Mouse (Mus musculus): ENCODE measurements around the gene Mif.
A peak's percentile ranks its signal among the peaks of the same experiment; 100 is the strongest.
"Not testable (repeated sequence)": the region's sequence is repeated elsewhere in the genome, so short reads cannot be mapped to it uniquely, and the experiment has no call there.

The Mif gene

DNA sequence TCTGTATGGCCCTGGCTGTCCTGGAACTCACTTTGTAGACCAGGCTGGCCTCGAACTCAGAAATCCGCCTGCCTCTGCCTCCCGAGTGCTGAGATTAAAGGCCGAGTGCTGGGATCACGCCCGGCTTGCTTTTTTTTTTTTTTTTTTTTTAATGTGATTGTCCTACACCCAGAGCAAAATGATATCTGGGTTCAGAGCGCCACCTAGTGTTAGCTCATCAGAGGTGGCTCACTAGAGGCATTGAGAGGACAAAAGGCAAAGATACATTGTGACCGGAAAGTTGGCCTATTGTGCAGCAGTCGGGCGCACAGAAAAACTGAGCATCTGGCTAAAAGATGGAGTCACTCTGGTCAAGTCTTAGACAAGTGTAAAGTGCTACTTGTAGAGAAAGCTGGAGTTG is 6.6 kb downstream of the Mif start:
- Histone ChIP-seq H3K27me3 (ENCODE audit: insufficient read depth, low read length) (no peaks in the 10 kb centered on the region), H3K4me3 (replicated peaks; ENCODE audit: low read length) (no peak overlapping the region), H3K36me3 (ENCODE audit: insufficient read depth, low read length) (peaks cover 27% of the 10 kb centered on the region), H3K4me1 (replicated peaks; ENCODE audit: low read depth, low read length) (peaks cover 88% of the 10 kb centered on the region), H3K9me3 (ENCODE audit: low read length) (no peaks in the 10 kb centered on the region)
- TF ChIP-seq POU5F1 (IDR thresholded peaks at IDR 0.05; ENCODE audit: borderline replicate concordance, low read length), result no peak
- peak; percentile 51 for TF ChIP-seq CTCF (conservative IDR thresholded peaks at IDR 0.05; ENCODE audit: low read length)

DNA sequence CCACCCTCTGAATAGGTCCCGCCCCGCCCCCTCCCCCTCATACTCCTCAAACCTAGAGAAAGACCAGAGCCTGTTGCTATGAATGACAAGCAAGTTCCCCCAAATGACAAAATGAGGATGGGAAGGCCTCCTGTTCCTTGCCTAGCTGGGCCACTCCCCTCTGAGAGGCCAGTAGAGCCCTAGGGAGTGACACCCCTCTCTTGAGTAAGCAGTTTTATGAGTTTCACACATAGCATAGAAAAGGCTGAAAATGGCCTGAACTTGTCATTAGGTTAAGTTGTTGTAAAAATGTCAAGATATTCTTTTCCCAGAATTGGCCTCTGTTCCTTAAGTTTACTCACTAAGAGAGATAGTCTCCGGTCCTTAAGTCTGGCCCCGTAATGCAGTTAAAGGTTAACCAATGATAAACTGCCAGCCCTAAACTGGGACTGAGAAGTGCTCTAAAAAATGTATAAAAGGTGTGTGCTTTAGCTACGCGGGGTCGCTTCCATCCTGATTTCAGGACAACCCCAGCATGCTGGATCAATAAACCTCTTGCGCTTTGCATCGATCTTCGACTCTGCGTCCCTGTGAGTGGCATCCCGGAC is 7.4 kb downstream of the Mif start:
- Histone ChIP-seq H3K9me3 (ENCODE audit: low read length) (no peaks in the 10 kb centered on the region), H3K4me1 (replicated peaks; ENCODE audit: low read depth, low read length) (peaks cover 88% of the 10 kb centered on the region), H3K27me3 (ENCODE audit: insufficient read depth, low read length) (no peaks in the 10 kb centered on the region), H3K36me3 (ENCODE audit: insufficient read depth, low read length) (peaks cover 18% of the 10 kb centered on the region), H3K4me3 (replicated peaks; ENCODE audit: low read length) (no peak overlapping the region)
- no peak for TF ChIP-seq CTCF (conservative IDR thresholded peaks at IDR 0.05; ENCODE audit: low read length)
- TF ChIP-seq NANOG (IDR thresholded peaks at IDR 0.05; ENCODE audit: borderline replicate concordance, low read length), result no peak
- no peak for TF ChIP-seq POU5F1 (IDR thresholded peaks at IDR 0.05; ENCODE audit: borderline replicate concordance, low read length)

DNA sequence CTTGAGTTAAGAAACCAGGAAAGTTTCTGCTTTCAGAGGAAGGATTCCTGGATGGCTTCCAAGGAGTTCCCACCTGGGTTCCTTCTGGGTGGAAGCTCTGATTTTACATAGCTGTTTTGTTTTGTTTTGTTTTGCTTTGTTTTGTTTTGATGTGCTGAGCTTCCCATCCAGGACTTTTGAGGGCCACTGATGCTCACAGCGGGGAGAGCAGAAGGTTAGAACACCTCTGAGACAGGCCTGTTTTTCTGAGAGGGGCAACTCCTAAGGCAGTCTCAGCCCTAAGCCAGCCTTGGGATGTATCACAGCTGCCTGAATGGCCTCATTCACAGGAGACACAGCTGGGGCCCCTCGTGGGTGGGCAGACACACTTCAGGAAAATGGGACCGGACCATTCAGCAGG is 8.4 kb downstream of the Mif start:
- Histone ChIP-seq H3K36me3 (ENCODE audit: insufficient read depth, low read length) (peaks cover 9% of the 10 kb centered on the region), H3K4me1 (replicated peaks; ENCODE audit: low read depth, low read length) (peaks cover 87% of the 10 kb centered on the region), H3K4me3 (replicated peaks; ENCODE audit: low read length) (peak overlapping the region; percentile 21; the same call in 1 of the 2 replicates), H3K27me3 (ENCODE audit: insufficient read depth, low read length) (no peaks in the 10 kb centered on the region), H3K9me3 (ENCODE audit: low read length) (no peaks in the 10 kb centered on the region)
- TF ChIP-seq POU5F1 (IDR thresholded peaks at IDR 0.05; ENCODE audit: borderline replicate concordance, low read length) (no peak), NANOG (IDR thresholded peaks at IDR 0.05; ENCODE audit: borderline replicate concordance, low read length) (peak; percentile 97), CTCF (conservative IDR thresholded peaks at IDR 0.05; ENCODE audit: low read length) (no peak)

DNA sequence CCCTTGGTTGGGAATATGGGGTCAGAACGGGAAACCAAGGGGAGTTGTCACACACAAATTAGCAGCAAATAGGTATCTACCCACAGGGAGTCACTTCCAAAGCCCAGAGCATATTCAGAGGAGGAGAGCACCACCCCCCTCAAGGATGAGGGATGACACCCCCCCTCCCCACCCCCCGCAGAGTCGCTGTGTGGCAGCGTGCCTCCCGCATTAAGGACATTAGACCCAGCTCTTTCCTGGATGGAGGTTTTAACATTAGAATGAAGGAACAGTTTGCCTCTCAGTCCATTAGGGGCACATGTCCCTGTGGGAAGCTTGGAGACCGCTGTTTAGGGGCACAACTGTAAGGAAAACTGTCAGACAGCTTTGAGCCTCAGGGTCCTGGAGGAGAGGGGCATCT is 9.0 kb downstream of the Mif start:
- no peaks in the 10 kb centered on the region for H3K9me3 ChIP-seq (ENCODE audit: low read length)

DNA sequence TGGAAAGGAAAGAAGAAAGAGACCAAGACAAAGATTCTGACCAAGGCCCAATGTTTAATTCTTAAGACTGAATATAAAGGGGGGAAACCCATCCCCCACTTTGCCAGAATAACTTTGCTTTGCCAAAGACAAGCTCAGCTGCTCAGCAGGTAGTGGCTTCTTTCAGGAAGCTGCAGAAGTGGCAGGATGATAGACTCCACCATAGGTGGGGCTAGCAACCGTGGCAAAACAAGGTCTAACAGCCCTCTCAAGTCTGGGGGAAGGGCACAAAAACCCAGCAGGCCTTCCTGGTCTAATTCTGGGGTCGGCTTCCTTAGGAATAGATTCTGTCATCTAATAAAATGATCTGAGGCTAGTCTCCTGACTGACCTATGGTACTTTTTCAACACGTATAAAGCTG is 11.7 kb downstream of the Mif start:
- no peaks in the 10 kb centered on the region for H3K9me3 ChIP-seq (ENCODE audit: low read length)
- H3K27me3 ChIP-seq (ENCODE audit: insufficient read depth, low read length), result no peaks in the 10 kb centered on the region
- no peak overlapping the region; the same call in 1 of the 2 replicates for H3K4me3 ChIP-seq (replicated peaks; ENCODE audit: low read length)
- H3K36me3 ChIP-seq (ENCODE audit: insufficient read depth, low read length), result no peaks in the 10 kb centered on the region
- peaks cover 86% of the 10 kb centered on the region for H3K4me1 ChIP-seq (replicated peaks; ENCODE audit: low read depth, low read length)
- TF ChIP-seq POU5F1 (IDR thresholded peaks at IDR 0.05; ENCODE audit: borderline replicate concordance, low read length) (no peak), NANOG (IDR thresholded peaks at IDR 0.05; ENCODE audit: borderline replicate concordance, low read length) (no peak), CTCF (conservative IDR thresholded peaks at IDR 0.05; ENCODE audit: low read length) (no peak)

More for the DNA sequence above, 9.0 kb downstream of the Mif start:
- H3K4me1 ChIP-seq (replicated peaks; ENCODE audit: low read depth, low read length), result peaks cover 87% of the 10 kb centered on the region
- TF ChIP-seq POU5F1 (IDR thresholded peaks at IDR 0.05; ENCODE audit: borderline replicate concordance, low read length), result no peak
- TF ChIP-seq CTCF (conservative IDR thresholded peaks at IDR 0.05; ENCODE audit: low read length), result no peak
- no peak for TF ChIP-seq NANOG (IDR thresholded peaks at IDR 0.05; ENCODE audit: borderline replicate concordance, low read length)
- H3K36me3 ChIP-seq (ENCODE audit: insufficient read depth, low read length), result peaks cover 3% of the 10 kb centered on the region
- peak overlapping the region; percentile 26; the same call in 1 of the 2 replicates for H3K4me3 ChIP-seq (replicated peaks; ENCODE audit: low read length)
- H3K27me3 ChIP-seq (ENCODE audit: insufficient read depth, low read length), result no peaks in the 10 kb centered on the region

DNA sequence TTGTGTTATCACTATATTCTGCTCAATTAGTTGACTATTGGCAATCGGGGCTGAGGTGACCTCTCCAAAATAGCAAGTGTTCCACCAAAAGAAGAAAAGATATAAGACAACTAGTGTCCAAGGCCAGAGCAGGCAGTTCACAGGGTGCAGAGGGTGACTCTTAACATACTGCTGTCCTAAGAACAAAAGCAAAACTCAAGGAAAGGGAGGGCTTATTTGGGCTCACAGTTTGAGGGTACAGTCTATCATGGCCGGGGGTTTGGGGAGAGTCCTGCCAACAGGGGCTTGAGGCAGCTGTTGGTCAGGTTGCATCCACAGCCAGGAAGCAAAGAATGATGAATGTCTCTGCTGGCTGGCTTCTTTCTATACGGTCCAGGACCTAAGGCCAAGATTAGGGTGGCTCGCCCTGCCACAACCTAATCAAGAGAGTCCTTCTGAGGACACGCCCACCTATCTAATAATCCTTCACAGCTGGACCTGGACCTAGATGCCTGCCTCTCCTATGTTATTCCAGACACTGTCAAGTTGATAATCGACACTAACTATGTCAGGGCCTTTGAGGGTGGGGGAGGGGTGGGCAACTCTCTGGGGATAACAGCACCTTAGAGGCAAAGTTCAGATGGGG is 14.6 kb downstream of the Mif start:
- Histone ChIP-seq H3K9me3 (ENCODE audit: low read length) (no peaks in the 10 kb centered on the region), H3K4me1 (replicated peaks; ENCODE audit: low read depth, low read length) (peaks cover 74% of the 10 kb centered on the region), H3K36me3 (ENCODE audit: insufficient read depth, low read length) (no peaks in the 10 kb centered on the region), H3K4me3 (replicated peaks; ENCODE audit: low read length) (no peak overlapping the region), H3K27me3 (ENCODE audit: insufficient read depth, low read length) (peaks cover 7% of the 10 kb centered on the region; the same call in 1 of the 2 replicates)
- TF ChIP-seq POU5F1 (IDR thresholded peaks at IDR 0.05; ENCODE audit: borderline replicate concordance, low read length) (no peak), NANOG (IDR thresholded peaks at IDR 0.05; ENCODE audit: borderline replicate concordance, low read length) (no peak), CTCF (conservative IDR thresholded peaks at IDR 0.05; ENCODE audit: low read length) (no peak)

DNA sequence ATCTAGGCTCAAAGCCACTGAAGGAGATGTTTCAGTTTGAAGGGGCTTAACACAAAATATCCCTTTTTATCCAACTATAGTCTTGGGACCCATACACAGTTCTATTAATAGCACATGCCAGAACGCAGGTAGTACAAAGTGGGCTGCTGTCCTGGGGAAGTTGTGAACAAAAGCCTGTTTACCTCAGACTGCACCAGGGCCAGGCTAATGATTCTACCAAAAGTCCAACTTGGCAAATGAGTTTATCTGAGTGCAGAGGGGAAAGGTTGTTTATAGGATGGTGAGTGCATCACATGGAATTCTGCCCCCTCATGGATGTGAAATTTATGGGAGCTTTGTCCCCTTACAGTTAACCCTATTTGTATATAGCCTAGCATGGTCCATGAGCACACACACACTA is 15.2 kb downstream of the Mif start:
- Histone ChIP-seq H3K36me3 (ENCODE audit: insufficient read depth, low read length) (no peaks in the 10 kb centered on the region), H3K4me3 (replicated peaks; ENCODE audit: low read length) (no peak overlapping the region), H3K27me3 (ENCODE audit: insufficient read depth, low read length) (peaks cover 11% of the 10 kb centered on the region; the same call in 1 of the 2 replicates), H3K9me3 (ENCODE audit: low read length) (no peaks in the 10 kb centered on the region), H3K4me1 (replicated peaks; ENCODE audit: low read depth, low read length) (peaks cover 69% of the 10 kb centered on the region)
- no peak for TF ChIP-seq CTCF (conservative IDR thresholded peaks at IDR 0.05; ENCODE audit: low read length)
- no peak for TF ChIP-seq NANOG (IDR thresholded peaks at IDR 0.05; ENCODE audit: borderline replicate concordance, low read length)
- no peak for TF ChIP-seq POU5F1 (IDR thresholded peaks at IDR 0.05; ENCODE audit: borderline replicate concordance, low read length)

DNA sequence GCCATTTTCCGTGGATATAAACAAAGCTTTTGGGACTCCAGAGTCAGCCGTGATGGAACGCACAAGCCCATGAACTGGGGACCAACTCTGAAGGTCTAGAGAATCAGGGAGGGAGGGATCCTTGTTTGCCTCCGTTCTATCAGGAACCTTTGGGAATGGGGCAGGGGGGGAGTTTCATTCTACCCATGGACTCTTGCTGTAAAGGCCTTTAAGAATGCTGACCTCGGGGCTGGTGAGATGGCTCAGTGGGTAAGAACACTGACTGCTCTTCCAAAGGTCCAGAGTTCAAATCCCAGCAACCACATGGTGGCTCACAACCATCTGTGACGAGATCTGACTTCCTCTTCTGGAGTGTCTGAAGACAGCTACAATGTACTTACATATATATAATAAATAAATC is 16.1 kb downstream of the Mif start:
- not testable (repeated sequence) for H3K4me3 ChIP-seq (replicated peaks; ENCODE audit: low read length); H3K36me3 ChIP-seq (ENCODE audit: insufficient read depth, low read length); H3K9me3 ChIP-seq (ENCODE audit: low read length)
- Histone ChIP-seq H3K27me3 (ENCODE audit: insufficient read depth, low read length) (peaks cover 11% of the 10 kb centered on the region; the same call in 1 of the 2 replicates), H3K4me1 (replicated peaks; ENCODE audit: low read depth, low read length) (peaks cover 69% of the 10 kb centered on the region)

DNA sequence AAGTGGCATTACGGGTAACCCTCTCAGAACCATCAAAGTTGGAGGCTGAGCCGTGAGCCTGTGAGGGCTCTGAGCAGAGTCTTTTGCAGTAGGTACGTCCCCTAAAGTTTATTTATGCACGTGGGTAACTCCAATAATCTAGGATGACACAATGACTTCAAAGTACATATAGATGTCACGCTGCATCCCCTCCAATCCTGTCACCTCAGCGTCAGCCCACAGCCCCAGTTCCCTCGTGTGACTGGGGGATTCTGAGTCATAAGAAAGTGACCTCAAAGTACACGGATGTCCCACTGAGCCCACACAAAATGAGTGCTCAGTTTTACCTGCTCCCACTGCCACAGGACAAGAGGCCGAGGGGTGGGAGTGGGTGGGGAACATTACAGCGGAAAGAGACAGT is 20.9 kb downstream of the Mif start:
- H3K4me3 ChIP-seq (replicated peaks; ENCODE audit: low read length), result no peak overlapping the region
- H3K36me3 ChIP-seq (ENCODE audit: insufficient read depth, low read length), result no peaks in the 10 kb centered on the region
- TF ChIP-seq NANOG (IDR thresholded peaks at IDR 0.05; ENCODE audit: borderline replicate concordance, low read length) (no peak), POU5F1 (IDR thresholded peaks at IDR 0.05; ENCODE audit: borderline replicate concordance, low read length) (no peak), CTCF (conservative IDR thresholded peaks at IDR 0.05; ENCODE audit: low read length) (no peak)
- H3K9me3 ChIP-seq (ENCODE audit: low read length), result no peaks in the 10 kb centered on the region
- peaks cover 60% of the 10 kb centered on the region for H3K4me1 ChIP-seq (replicated peaks; ENCODE audit: low read depth, low read length)
- peaks cover 11% of the 10 kb centered on the region; the same call in 1 of the 2 replicates for H3K27me3 ChIP-seq (ENCODE audit: insufficient read depth, low read length)
